Mouse (Mus musculus) urinary bladder, adult 2 months (tissue): ENCODE results near the gene Dock8. TPM values are rescaled to one million over a fixed set of nuclear protein-coding genes. Genes with fewer than 3 reads are reported as not detected.

Source experiments
- DNase-seq: peaks from one replicate; pipeline ENCODE4 v3.0.0; 2022; ENCODE audit warnings: low spot score
- polyA plus RNA-seq: library from polyadenylated mRNA; depleted of rRNA; stranded (reverse); fragments of >200 nt; gene quantifications from 2 replicates; pipeline ENCODE4 v1.2.3, GENCODE M21; 2012

Gene Dock8
- polyA plus RNA-seq, 1 experiment, result 28.4 TPM

GRCm38 (mm10) chr19:25062188-25062856, 63.0 kb downstream of the Dock8 start:
- DNase-seq, result no peak

DNA sequence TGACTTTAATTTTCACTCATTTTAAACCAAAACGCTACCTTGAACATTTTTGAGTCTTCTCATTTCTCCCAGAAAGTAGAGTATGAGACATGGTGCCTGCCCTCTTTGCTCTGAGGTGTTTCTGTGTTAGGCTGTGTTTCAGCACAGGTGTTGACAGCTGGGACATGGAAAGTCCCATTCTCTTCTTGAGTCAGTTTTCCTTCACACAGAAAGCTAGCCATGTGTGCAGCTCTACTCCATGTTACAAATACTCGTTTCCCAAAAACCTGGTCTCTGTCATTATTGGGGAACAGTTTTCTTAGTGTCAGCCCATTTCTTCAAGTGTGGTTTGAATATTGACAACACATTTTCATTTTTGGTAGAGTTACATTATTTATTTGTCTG, 63.5 kb downstream of the Dock8 start:
- DNase-seq, result no peak

- DNase-seq, result no peak
Observed at GRCm38 (mm10) chr19:25066229-25066628, 66.9 kb downstream of the Dock8 start.

- no peak for DNase-seq
Observed at GRCm38 (mm10) chr19:25068518-25068917, 69.2 kb downstream of the Dock8 start.

GRCm38 (mm10) chr19:25072521-25072920, 73.2 kb downstream of the Dock8 start:
- DNase-seq, result no peak

- DNase-seq, result no peak
Observed at GRCm38 (mm10) chr19:25074741-25075140, 75.4 kb downstream of the Dock8 start.

DNA sequence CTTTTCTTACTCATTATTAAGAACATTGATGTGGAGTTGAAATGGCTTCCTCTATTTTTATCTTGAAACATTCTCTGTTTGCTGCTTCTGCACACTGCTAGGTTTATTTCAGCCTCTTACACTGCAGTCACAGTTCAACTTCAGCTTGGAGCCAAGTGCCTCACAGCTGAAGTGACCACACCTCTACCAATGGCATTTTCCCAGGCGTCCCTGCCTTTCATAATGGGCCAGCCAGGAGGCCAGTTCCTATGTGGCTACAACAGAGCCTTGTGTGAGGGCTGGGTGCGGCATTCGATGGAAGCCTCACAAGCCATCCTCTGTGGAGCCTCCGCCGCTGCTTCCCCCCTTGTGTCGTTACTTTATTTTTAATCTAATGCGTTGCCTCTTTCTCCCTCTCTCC, 78.3 kb downstream of the Dock8 start:
- DNase-seq, result no peak

GRCm38 (mm10) chr19:25078130-25078529, 78.8 kb downstream of the Dock8 start:
- DNase-seq, result no peak

- no peak for DNase-seq
Observed at GRCm38 (mm10) chr19:25080166-25080565, 80.8 kb downstream of the Dock8 start.

DNA sequence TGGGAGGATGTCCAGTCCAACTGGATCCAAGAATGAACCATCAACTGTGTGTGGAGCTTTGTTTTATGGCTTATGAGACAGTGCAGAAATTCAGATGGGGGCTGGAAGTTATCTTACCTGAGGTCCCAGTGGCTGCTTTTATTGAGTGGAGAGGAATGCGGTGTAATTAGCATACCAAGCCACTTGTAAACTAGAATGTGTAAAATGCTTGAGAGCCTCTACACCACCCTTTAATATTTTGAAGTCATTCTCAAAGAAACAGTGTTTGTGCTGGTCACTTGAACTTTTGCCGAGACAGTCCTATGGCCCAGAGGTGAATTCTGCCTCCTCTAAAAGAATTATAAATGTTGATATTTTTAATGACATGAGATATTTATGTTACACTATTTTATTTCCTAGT, 83.5 kb downstream of the Dock8 start:
- no peak for DNase-seq

- no peak for DNase-seq
Observed at GRCm38 (mm10) chr19:25087181-25087580, 87.8 kb downstream of the Dock8 start.

GRCm38 (mm10) chr19:25089746-25090145, 90.4 kb downstream of the Dock8 start:
- no peak for DNase-seq

DNA sequence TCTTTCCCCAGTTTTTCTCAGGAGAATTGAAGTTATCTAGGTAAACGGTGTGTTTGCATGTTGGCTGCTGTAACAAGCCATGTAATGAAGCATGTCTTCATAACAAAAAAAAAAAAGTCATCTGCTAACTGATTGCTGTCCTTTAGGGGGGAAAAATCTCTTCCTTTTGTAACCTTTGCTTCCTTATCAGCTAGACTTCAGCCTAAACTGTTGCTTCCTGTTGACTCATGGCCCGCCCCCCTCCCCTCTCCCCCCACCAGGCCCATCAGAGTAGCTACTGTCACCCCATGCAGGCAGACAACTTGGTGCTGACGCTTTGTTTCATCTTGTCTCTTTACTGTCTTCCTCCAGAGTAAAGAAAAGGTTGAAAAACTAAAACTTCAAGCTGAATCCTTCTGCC, 95.8 kb downstream of the Dock8 start:
- DNase-seq, result no peak

DNA sequence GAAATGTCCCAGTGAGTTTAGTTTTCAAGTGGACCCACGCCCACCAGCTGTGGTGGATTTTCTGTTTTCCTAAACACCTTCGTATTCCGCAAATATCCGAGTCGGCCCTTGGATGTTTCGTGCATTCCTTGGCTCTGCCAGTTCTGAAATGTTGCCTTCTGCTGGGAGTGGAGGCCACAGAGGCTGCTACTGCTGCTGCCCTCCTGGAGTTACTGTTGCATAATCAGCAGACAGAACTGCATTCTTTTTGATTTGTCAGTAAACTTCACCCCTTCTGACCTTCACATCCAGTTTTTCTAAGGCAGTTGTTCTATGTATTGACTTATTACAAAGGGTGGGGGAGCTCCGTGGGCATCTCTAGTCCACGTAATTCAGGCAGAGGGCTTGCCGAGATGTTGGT, 97.0 kb downstream of the Dock8 start:
- DNase-seq, result no peak

- DNase-seq, result peak; percentile 32
Observed at GRCm38 (mm10) chr19:25096986-25097385, 97.7 kb downstream of the Dock8 start.

GRCm38 (mm10) chr19:25097506-25097905, 98.2 kb downstream of the Dock8 start:
- no peak for DNase-seq

- no peak for DNase-seq
Observed at GRCm38 (mm10) chr19:25097951-25098350, 98.6 kb downstream of the Dock8 start.

DNA sequence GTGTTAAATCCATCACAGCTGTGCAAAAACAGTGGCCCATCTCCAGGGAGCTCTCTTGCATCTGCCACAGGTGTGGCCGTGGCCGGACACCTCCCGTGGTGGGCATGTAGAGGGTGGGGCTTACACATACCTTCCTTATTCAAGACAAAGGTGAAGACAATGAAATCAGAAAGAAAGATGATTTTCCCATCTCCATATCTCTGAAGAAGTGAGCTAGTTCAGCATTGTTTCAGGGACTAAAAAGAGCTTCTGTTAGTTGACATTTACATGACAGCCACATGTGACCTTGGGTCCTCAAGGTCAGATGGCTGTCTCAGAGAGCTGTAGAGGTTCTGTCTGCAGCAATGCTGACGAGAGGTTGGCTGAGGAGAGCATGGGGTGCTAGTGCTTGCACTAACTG, 99.6 kb downstream of the Dock8 start:
- no peak for DNase-seq

GRCm38 (mm10) chr19:25105682-25106081, 106.3 kb downstream of the Dock8 start:
- DNase-seq, result no peak

DNA sequence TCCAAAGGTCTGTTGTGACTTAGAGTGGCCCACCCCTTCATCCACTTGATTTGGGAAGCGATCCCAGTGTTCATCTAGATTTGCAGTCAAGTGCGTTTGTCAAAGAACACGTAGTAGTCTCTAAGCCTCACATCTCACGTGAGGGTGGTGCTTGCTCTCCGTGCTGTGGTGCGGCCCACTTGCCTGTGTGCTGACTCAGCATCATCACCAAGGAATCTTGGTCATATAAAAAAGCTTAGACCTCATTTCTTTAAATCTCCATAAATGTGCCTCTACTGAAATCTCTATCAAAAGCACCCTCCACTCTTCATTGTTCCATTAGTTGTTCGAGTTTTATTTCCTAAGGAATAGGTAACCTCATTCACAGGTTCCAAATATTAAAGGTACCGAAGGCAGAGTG, 107.0 kb downstream of the Dock8 start:
- no peak for DNase-seq

GRCm38 (mm10) chr19:25107417-25107816, 108.1 kb downstream of the Dock8 start:
- DNase-seq, result no peak

DNA sequence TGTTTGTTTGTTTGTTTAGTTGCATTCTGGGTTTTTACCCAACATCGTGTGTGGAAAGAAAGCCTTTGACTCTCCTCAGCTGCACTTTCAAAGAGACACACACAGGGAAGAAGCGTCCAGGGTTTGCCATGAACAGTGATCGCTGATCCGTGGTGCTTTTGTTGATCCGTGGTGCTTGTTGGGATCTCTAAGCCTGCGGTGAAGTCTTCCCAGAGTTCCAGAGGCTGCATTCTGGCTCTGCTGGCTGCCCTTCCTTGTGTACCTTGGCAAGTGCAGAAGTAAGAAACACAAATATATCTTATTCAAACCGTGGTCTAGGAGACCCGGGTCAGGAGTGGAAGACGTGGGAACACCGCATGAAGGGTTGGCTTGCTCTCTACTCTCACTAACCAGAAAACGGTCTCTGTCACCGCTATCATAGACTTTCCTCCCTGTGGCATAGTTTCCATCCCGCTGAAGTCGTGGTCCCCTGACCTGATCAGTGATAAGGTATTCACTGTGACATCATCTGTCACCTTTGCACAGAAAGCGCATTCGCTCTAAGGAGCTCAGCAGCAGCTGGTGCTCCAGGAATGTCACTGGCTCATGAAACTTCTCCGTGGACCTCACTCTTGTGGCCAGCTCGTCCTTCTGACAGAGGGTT, 112.4 kb downstream of the Dock8 start:
- DNase-seq, result no peak

DNA sequence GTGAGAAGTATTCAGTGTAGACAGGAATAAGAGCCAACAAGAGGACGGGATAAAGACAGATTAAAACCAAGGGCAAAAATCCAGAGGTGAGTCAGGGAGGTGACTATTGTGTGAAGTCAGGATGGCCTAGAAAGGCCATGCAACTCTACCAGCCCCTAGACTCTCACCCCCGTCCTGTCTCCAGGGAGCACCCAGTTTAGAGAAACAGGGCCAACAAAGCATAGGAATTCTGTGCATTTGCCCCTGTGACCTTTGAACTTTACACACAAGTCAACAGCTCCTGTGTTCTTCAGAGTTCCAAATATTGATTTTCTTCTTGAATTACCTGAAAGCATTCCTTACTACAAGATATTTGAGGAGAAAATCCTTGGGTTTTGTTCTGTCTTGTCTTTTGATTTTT, 117.6 kb downstream of the Dock8 start:
- DNase-seq, result no peak

DNA sequence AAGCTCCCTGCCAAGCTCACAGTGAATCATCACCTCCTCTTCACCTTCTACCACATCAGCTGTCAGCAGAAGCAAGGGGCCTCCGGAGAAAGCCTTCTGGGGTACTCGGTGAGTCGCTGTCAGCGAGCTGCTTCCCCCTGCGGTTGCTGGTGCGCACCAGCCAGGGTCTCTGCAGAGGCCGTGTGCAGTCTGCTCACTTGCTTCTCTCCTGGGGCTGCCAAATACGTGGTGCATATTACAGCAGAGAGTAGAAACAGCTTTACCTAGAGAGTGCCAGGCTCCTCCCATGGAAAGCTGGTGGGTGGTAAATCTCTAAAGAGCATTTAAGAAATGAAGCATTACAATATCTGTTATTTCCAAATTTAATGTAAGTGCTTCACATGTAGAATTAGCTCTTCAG, 123.1 kb downstream of the Dock8 start:
- DNase-seq, result no peak
